ENCODE assay signal across 10 mouse cellular contexts in genomic region chr4:70536661-70537580, GRCm38 (mm10). TPM values are rescaled to one million over a fixed set of nuclear protein-coding genes. Genes with fewer than 3 reads are reported as not detected.
DNase-seq lines count a peak whose midpoint lies in the region; ATAC-seq and TF ChIP-seq lines count a peak whose summit lies in the region.
"Had no signal": no experiment of that assay in that cellular context is flagged by ENCODE, and none has a peak within 500 bp of the region (broad histone marks: within the 10 kb centered on the region; RNA-seq: fewer than 3 reads in every experiment).

No protein-coding gene starts in this region.

- peak; percentile 25 for DNase-seq in adrenal gland, adult 8-10 months
- DNase-seq in adrenal gland, adult 18-20 months (ENCODE audit: low spot score in 2 of 2) = no peak
- no peak for DNase-seq in midbrain, embryonic 10.5 days (ENCODE audit: low spot score)
- DNase-seq in midbrain, postnatal 0 days (ENCODE audit: low spot score) = no peak
- peak; percentile 25 for DNase-seq in mesoderm, embryonic 11.5 days (ENCODE audit: low read depth, low spot score)
- DNase-seq in lung, adult 18-20 months = no peak
- no peak for DNase-seq in thymus, postnatal 14 days
- DNase-seq: cerebellum, adult 8-10 months had no signal

- no peak overlapping the region for H3K9ac ChIP-seq in midbrain, postnatal 0 days (replicated peaks; ENCODE audit: low read length, poor library complexity, severe bottlenecking)
- H3K9ac ChIP-seq in intestine, postnatal 0 days (ENCODE audit: low read depth, low read length) = no peak overlapping the region
- H3K9ac ChIP-seq: liver, embryonic 14.5 days had no signal

- 5% methylated on average over 2 of the region's 2 CpGs for WGBS in midbrain, embryonic 10.5 days
- WGBS in midbrain, postnatal 0 days = 11% methylated on average over 2 of the region's 2 CpGs
- 55% methylated on average over 2 of the region's 2 CpGs for WGBS in intestine, postnatal 0 days

- peaks cover 72% of the 10 kb centered on the region for H3K4me1 ChIP-seq in midbrain, embryonic 10.5 days
- peaks cover 6% of the 10 kb centered on the region; the same call in 1 of the 2 replicates for H3K4me1 ChIP-seq in midbrain, postnatal 0 days (ENCODE audit: insufficient read depth, low read length)
- no peaks in the 10 kb centered on the region for H3K4me1 ChIP-seq in intestine, postnatal 0 days (replicated peaks; ENCODE audit: control insufficient read depth, insufficient read depth, low read length)

- H3K9me3 ChIP-seq in midbrain, embryonic 10.5 days (replicated peaks) = no peaks in the 10 kb centered on the region
- H3K9me3 ChIP-seq in midbrain, postnatal 0 days (ENCODE audit: low read length) = no peaks in the 10 kb centered on the region
- H3K9me3 ChIP-seq in intestine, postnatal 0 days (ENCODE audit: control insufficient read depth) = no peaks in the 10 kb centered on the region

- H3K4me3 ChIP-seq in midbrain, embryonic 10.5 days = no peak overlapping the region; the same call in 1 of the 2 replicates
- H3K4me3 ChIP-seq in midbrain, postnatal 0 days (ENCODE audit: low read depth, low read length) = no peak overlapping the region
- no peak overlapping the region for H3K4me3 ChIP-seq in intestine, postnatal 0 days (ENCODE audit: low read depth, low read length)

- peak overlapping the region; percentile 99 for H3K27ac ChIP-seq in midbrain, embryonic 10.5 days (replicated peaks)
- no peak overlapping the region for H3K27ac ChIP-seq in midbrain, postnatal 0 days (ENCODE audit: low read depth, low read length)
- H3K27ac ChIP-seq in intestine, postnatal 0 days (ENCODE audit: low read depth, low read length) = no peak overlapping the region
- H3K27ac ChIP-seq: liver, embryonic 14.5 days had no signal

- H3K27me3 ChIP-seq in midbrain, embryonic 10.5 days (ENCODE audit: low read depth, poor library complexity, severe bottlenecking) = peaks cover 6% of the 10 kb centered on the region; the same call in 1 of the 2 replicates
- no peaks in the 10 kb centered on the region for H3K27me3 ChIP-seq in midbrain, postnatal 0 days (ENCODE audit: insufficient read depth, low read length)
- H3K27me3 ChIP-seq in intestine, postnatal 0 days (replicated peaks; ENCODE audit: control insufficient read depth, insufficient read depth, low read length) = no peaks in the 10 kb centered on the region

- H3K36me3 ChIP-seq in midbrain, embryonic 10.5 days = no peaks in the 10 kb centered on the region
- no peaks in the 10 kb centered on the region for H3K36me3 ChIP-seq in midbrain, postnatal 0 days (ENCODE audit: insufficient read depth, low read length)
- H3K36me3 ChIP-seq in intestine, postnatal 0 days (ENCODE audit: control insufficient read depth, insufficient read depth) = no peaks in the 10 kb centered on the region

- ATAC-seq in midbrain, postnatal 0 days (ENCODE audit: low FRiP score) = no peak
- ATAC-seq in intestine, postnatal 0 days = no peak

- TF ChIP-seq CTCF in midbrain, postnatal 0 days (IDR thresholded peaks at IDR 0.05) = no peak
- no peak for TF ChIP-seq CTCF in intestine, postnatal 0 days (IDR thresholded peaks at IDR 0.05; ENCODE audit: low read depth)

- no peak overlapping the region for H3K4me2 ChIP-seq in midbrain, postnatal 0 days (ENCODE audit: low read depth, low read length, poor library complexity, severe bottlenecking)
- H3K4me2 ChIP-seq in intestine, postnatal 0 days (replicated peaks; ENCODE audit: low read depth) = no peak overlapping the region

RNA-seq across cellular contexts. Expression of gene Megf9, which starts 2.1 kb away (rescaled TPM):
- total RNA-seq in adrenal gland, adult 8-10 months (2022) = 10 to 100 TPM; 26.1 to 31.7 (median 28.8) TPM
- 10 to 100 TPM; 24.1 to 32.1 TPM for total RNA-seq in adrenal gland, adult 18-20 months (2021)
- 17.3 and 21.5 TPM in 2 replicates for polyA plus RNA-seq in midbrain, embryonic 10.5 days (2016; fragmentation: Nextera tagmentation; extraction: Ambion mirVana)
- 66.3 and 84.6 TPM in 2 replicates for total RNA-seq in midbrain, postnatal 0 days (2014; rRNA removed)
- 26.0 and 30.1 TPM in 2 replicates for polyA plus RNA-seq in midbrain, postnatal 0 days (2015; fragmentation: Nextera tagmentation; extraction: Ambion mirVana)
- polyA plus RNA-seq in intestine, postnatal 0 days (2015; fragmentation: Nextera tagmentation; extraction: Ambion mirVana) = 2.2 and 3.3 TPM in 2 replicates

Comparison
In these comparisons a context has a peak if more than half of its experiments do, and no peak if none do; other contexts are left out.
1. DNase-seq: peak in adrenal gland, adult 8-10 months (single experiment) and mesoderm, embryonic 11.5 days (single experiment); none in adrenal gland, adult 18-20 months (0 of 2), midbrain, embryonic 10.5 days (single experiment), midbrain, postnatal 0 days (single experiment), lung, adult 18-20 months (0 of 2) and thymus, postnatal 14 days (single experiment).